Mouse (Mus musculus) right cerebral cortex, postnatal 25 days (tissue): ENCODE data around the gene Slc25a22.
"Not testable (repeated sequence)": the region's sequence is repeated elsewhere in the genome, so short reads cannot be mapped to it uniquely, and the experiment has no call there.

Experiments
- DNase-seq: peaks from one replicate; pipeline ENCODE4 v3.0.0; 2022

The Slc25a22 gene

GRCm38 (mm10) chr7:141457236-141457635 is 19.5 kb upstream of the Slc25a22 start:
- peak; percentile 3 for DNase-seq

GRCm38 (mm10) chr7:141456739-141457138 is 19.0 kb upstream of the Slc25a22 start:
- no peak for DNase-seq

DNA sequence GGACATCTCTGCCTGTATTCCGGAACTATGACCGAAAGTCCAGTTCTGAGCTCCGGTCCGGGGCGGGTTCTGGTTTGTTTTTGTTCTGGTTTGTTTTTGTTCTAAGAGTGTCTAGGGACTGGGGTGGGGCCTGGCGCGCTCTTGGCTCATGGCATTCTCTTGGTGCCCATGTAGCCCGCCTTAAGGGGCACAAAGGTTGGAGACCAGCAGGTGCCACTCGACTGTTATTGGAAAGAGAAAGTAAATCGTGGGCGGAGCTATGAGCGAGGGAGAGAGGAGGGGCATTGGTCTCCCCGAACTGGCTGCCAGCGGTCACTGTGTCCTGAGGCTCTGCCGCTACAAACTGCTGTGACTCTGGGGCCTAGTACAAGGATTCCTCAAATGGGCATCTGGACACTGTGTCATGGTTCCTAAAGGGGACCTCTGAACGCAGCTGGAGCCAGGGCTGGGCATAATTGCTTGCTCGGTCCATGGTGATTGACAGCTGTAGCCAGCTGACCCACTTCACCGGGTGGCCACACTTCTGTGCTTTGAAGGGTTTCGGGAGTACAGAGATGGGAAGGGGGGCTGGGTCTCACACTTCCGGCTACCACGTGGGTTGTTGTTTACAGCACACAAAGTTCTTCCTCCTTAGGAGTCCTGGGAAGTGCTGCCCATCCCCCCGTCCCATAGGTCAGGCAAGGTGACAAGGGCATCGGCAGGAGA is 18.1 kb upstream of the Slc25a22 start:
- peak; percentile 49 for DNase-seq

- DNase-seq: peak; percentile 90
Measured at GRCm38 (mm10) chr7:141454967-141455551, 17.4 kb upstream of the Slc25a22 start, which contains the start of gene Pnpla2. Gene Pnpla2, plus strand, starts transcription at chr7:141455198.

GRCm38 (mm10) chr7:141453636-141454035 is 15.9 kb upstream of the Slc25a22 start:
- no peak for DNase-seq

DNA sequence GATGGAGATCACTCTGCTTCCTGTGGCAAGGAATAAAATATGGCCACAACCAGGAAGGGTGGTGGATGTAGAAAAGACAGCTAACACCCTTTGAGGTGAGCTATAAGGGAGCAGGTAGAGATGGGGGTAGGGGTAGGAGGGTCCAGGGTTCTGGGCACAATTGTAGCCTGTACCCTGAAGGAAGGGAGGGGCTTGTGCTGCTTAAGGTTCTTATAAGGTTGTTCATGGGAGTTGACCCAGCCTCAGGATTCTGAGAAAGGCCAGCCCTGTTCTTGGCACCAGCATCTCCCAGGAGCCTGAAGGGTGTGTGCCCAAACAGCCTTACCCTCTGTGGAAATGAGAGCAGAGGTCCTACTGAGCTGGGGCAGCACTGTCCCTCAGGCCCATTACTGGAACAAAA is 14.2 kb upstream of the Slc25a22 start:
- no peak for DNase-seq

GRCm38 (mm10) chr7:141447110-141447991 is 9.7 kb upstream of the Slc25a22 start, which contains the start of gene Rplp2:
Gene Rplp2, plus strand, starts transcription at chr7:141447370.
- DNase-seq: peak; percentile 97

GRCm38 (mm10) chr7:141446374-141446773 is 8.7 kb upstream of the Slc25a22 start:
- DNase-seq: not testable (repeated sequence)

DNA sequence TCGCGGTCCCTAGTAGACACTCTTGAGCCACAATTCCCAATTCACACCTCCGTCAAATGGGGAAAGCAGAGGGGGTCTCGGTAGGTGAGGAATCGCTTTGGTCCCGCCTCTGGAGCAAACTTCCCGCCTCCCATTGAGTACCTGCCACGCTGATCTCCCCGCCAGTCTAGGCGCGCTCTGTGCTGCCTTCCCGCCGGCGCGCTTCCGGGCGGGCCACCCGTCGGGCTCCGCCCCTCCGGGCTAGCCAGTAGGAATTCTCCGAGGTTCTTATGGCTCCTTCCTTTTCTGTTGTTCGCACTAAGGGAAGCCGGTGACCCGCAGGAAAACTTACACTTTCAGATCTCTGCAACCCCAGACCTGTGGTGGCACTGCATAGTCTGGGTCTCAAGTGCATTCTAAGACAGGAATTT is 6.1 kb upstream of the Slc25a22 start, which contains the start of gene Pidd1:
Pidd1 (minus strand) TSS at position 198 of the 410 bp plus-strand sequence.
- no peak for DNase-seq

- no peak for DNase-seq
Measured at GRCm38 (mm10) chr7:141443081-141443821, 5.6 kb upstream of the Slc25a22 start.

DNA sequence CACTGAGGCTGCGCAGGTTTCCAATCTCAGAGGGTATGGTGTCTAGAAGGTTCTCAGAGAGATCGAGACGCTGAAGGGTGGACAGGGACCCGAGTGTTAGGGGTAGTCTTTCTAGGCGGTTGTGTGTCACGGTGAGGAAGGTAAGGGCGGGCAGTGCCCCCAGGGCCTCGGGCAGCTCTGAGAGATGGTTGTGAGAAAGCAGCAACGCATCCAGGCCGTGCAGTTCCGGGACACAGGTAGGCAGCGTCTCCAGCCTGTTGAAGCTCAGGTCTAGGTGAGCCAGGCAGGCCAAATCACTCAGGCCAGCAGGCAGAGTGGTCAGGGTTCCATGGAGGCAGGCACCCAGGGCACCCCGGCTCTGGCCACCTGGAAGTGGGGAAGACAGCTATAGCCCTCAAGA is 4.5 kb upstream of the Slc25a22 start:
- DNase-seq: no peak

DNA sequence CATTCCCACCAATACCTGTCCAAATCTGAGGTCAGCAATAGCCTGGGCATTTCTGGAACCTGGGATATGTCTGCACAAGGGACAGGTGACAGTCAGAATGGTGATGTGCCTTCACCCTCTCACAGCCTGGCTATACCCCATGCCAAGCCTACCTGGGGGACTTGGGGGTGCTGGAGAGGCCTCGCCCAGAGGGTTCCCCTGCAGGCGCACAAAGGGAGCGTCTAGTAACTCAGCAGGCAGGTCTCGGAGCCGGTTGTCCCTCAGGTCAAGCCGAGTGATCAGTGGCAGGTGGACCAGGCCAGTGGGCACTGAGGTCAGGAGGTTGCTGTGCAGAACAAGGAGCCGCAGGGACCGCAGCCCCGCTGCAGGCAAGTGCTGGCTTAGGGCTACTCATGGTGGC is 3.8 kb upstream of the Slc25a22 start:
- DNase-seq: no peak

GRCm38 (mm10) chr7:141440613-141441012 is 2.9 kb upstream of the Slc25a22 start:
- DNase-seq: no peak

DNA sequence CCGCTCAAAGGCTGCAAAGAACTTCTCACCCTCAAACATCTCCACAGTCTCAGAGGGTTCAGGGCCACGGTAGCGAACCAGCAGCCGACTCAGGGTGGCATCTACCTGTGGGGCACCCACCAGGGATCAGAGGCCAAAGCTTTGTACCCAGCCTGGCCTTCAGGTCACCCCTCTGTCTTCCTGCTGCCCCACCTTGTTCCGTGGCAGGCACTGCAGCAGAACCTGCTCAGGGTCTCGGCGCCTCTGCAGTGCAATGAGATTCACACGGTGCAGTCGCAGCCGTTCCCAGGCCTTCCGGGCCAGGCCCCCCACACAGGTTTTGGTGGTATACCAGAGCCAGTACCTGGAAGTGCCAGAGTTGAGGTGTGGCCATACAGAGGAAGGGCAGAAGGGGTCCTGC is 2.1 kb upstream of the Slc25a22 start:
- no peak for DNase-seq

GRCm38 (mm10) chr7:141439140-141439679 is 1.5 kb upstream of the Slc25a22 start:
- no peak for DNase-seq

DNA sequence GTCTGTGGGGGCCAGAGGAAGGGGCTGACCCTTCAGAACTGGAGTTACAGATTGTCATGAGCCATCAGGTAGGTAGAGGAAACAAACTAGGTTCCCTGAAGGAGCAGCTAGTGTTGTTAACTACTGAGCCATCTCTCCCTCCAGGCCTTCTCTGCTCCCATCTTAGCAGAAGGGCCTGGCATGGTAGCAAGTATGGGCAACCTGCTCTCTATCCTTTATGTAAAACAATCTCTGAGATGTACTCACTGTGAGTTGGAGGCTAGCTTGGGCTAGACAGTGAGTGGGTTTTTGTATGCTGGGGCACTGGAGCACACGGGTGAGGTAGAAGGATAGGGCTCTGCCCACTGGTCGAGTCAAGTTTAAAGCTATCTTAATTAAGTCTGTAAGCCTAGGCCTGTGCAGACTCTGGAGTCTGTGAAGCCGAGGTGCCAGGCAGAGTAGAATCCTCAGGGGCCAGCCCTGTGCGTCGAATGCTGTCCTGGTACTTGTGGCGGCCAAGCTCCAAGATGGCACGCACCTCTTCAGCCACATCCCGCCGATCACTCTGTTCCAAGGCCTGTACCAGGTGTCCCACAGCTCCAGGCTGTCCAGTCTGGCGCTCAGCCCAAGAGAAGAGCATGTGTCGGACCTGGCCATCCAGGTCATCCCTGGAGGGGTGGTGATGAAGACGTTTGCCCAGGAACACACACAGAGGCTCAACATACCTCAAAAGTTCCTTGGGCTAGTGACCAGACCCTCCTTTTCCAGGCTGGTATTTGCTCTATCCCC is 693 bp upstream of the Slc25a22 start:
- DNase-seq: no peak

DNA sequence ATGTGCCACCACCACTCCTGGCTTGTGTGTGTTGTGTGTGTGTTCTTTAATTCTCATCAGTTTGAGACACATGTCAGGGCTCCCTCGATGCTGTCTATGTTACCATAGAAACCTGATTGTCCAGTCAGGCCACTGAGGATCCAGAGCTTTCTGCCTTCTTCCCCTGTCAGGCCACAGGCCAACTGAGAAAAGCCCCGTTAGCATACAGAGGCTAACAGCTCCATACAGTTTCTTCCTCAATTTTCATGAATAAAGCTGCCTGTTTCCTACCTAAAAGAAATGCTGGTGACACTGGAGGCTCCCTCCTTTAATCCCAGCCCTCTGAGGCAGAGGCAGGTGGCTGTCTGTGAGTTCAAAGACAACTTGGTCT is 1.2 kb downstream of the Slc25a22 start:
- no peak for DNase-seq

- no peak for DNase-seq
Measured at GRCm38 (mm10) chr7:141435856-141436522, 1.7 kb downstream of the Slc25a22 start.

GRCm38 (mm10) chr7:141435129-141435855 is 2.4 kb downstream of the Slc25a22 start:
- DNase-seq: peak; percentile 60

- DNase-seq: peak; percentile 73
Measured at GRCm38 (mm10) chr7:141434464-141434863, 3.2 kb downstream of the Slc25a22 start.
